In genomic region chr7:16938117-16938791, GRCm38 (mm10) we compare ENCODE assay signal across 13 mouse cellular contexts. TPM values are rescaled to one million over a fixed set of nuclear protein-coding genes. Genes with fewer than 3 reads are reported as not detected.
DNase-seq lines count a peak whose midpoint lies in the region; ATAC-seq and TF ChIP-seq lines count a peak whose summit lies in the region.
"Had no signal": no experiment of that assay in that cellular context is flagged by ENCODE, and none has a peak within 500 bp of the region (broad histone marks: within the 10 kb centered on the region; RNA-seq: fewer than 3 reads in every experiment).

No protein-coding gene starts in this region.

- no peak overlapping the region for H3K4me3 ChIP-seq in cerebellum, adult 2 months (replicated peaks; ENCODE audit: insufficient read depth, low read depth, low read length)
- no peak overlapping the region for H3K4me3 ChIP-seq in forebrain, embryonic 12.5 days (replicated peaks)
- H3K4me3 ChIP-seq: limb, embryonic 15.5 days; stomach, embryonic 15.5 days had no signal

- TF ChIP-seq POLR2A in cerebellum, adult 2 months (IDR thresholded peaks at IDR 0.05; ENCODE audit: borderline replicate concordance, insufficient read depth, low read length): no peak

- peak; percentile 40 to 63 for DNase-seq in cerebellum, adult 2 months
- no peak for DNase-seq in cerebellum, adult 8-10 months
- peak; percentile 27 for DNase-seq in MN1 (ENCODE audit: low spot score)
- DNase-seq in left cerebral cortex, postnatal 25 days (ENCODE audit: low spot score in 2 of 2): peak; percentile 71 to 83
- no peak for DNase-seq in gastrocnemius, adult 8-10 months (ENCODE audit: low spot score in 2 of 2)
- DNase-seq in yolk sac, embryonic 10.5 days (ENCODE audit: low spot score): no peak
- no peak for DNase-seq in kidney, postnatal 10 days
- DNase-seq: kidney, postnatal 14 days had no signal

- peak overlapping the region; percentile 27 for H3K4me2 ChIP-seq in forebrain, embryonic 12.5 days
- H3K4me2 ChIP-seq: limb, embryonic 15.5 days; stomach, embryonic 15.5 days had no signal

- no peaks in the 10 kb centered on the region for H3K36me3 ChIP-seq in forebrain, embryonic 12.5 days (replicated peaks)
- H3K36me3 ChIP-seq: limb, embryonic 15.5 days; stomach, embryonic 15.5 days had no signal

- no peaks in the 10 kb centered on the region for H3K9me3 ChIP-seq in forebrain, embryonic 12.5 days
- H3K9me3 ChIP-seq: limb, embryonic 15.5 days; stomach, embryonic 15.5 days had no signal

- peaks cover 4% of the 10 kb centered on the region for H3K4me1 ChIP-seq in cerebellum, adult 2 months (ENCODE audit: control insufficient read depth, insufficient read depth, low read length)
- H3K4me1 ChIP-seq in forebrain, embryonic 12.5 days: peaks cover 37% of the 10 kb centered on the region

- intact Hi-C loops in left cerebral cortex, postnatal 25 days (cut with DNase I): no loop called here

- no peaks in the 10 kb centered on the region for H3K27me3 ChIP-seq in cerebellum, adult 2 months (ENCODE audit: control insufficient read depth, insufficient read depth, low read length)
- no peaks in the 10 kb centered on the region for H3K27me3 ChIP-seq in forebrain, embryonic 12.5 days
- H3K27me3 ChIP-seq: limb, embryonic 15.5 days; Patski; stomach, embryonic 15.5 days had no signal

- no peak for TF ChIP-seq CTCF in cerebellum, adult 2 months (IDR thresholded peaks at IDR 0.05; ENCODE audit: borderline replicate concordance, insufficient read depth, low read depth, low read length)

- 44% methylated on average over 17 of the region's 17 CpGs for WGBS in cerebellum, adult 2 months
- WGBS in forebrain, embryonic 12.5 days: 65% methylated on average over 17 of the region's 17 CpGs

- no peak overlapping the region for H3K27ac ChIP-seq in cerebellum, adult 2 months (ENCODE audit: insufficient read depth, low read length)
- peak overlapping the region; percentile 82 for H3K27ac ChIP-seq in forebrain, embryonic 12.5 days
- H3K27ac ChIP-seq: limb, embryonic 15.5 days; stomach, embryonic 15.5 days had no signal

- peak; percentile 87 for ATAC-seq in forebrain, embryonic 12.5 days (ENCODE audit: low FRiP score)
- ATAC-seq: Patski had no signal

- H3K9ac ChIP-seq in forebrain, embryonic 12.5 days: no peak overlapping the region
- H3K9ac ChIP-seq: limb, embryonic 15.5 days; stomach, embryonic 15.5 days had no signal

RNA-seq across cellular contexts. Expression of gene Pnmal2, which starts 6.2 kb away (rescaled TPM):
- 135 and 136 TPM in 2 replicates for polyA plus RNA-seq in cerebellum, adult 2 months (2012; rRNA removed)
- polyA plus RNA-seq in forebrain, embryonic 12.5 days (2016; fragmentation: Nextera tagmentation; extraction: Ambion mirVana): 52.6 and 53.3 TPM in 2 replicates
- 100 to 1,000 TPM; 268 to 274 TPM for total RNA-seq in left cerebral cortex, postnatal 25 days (2021)
- total RNA-seq in gastrocnemius, adult 8-10 months (2022): under 1 TPM; 0.24 to 0.76 (median 0.41) TPM
- total RNA-seq: megakaryocyte, adult 5-6 weeks had no signal

RNA-seq across cellular contexts. Expression of gene Calm3, which starts 14.3 kb away (rescaled TPM):
- polyA plus RNA-seq in cerebellum, adult 2 months (2012; rRNA removed): 1,355 and 1,504 TPM in 2 replicates
- polyA plus RNA-seq in forebrain, embryonic 12.5 days (2016; fragmentation: Nextera tagmentation; extraction: Ambion mirVana): 227 and 234 TPM in 2 replicates
- 1,000 to 10,000 TPM; 1,837 to 1,919 TPM for total RNA-seq in left cerebral cortex, postnatal 25 days (2021)
- 100 to 1,000 TPM; 386 to 534 (median 424) TPM for total RNA-seq in gastrocnemius, adult 8-10 months (2022)

RNA-seq across cellular contexts. Expression of gene Pnmal1, which starts 21.2 kb away (rescaled TPM):
- 27.4 and 29.9 TPM in 2 replicates for polyA plus RNA-seq in cerebellum, adult 2 months (2012; rRNA removed)
- 32.3 and 37.0 TPM in 2 replicates for polyA plus RNA-seq in forebrain, embryonic 12.5 days (2016; fragmentation: Nextera tagmentation; extraction: Ambion mirVana)
- 100 to 1,000 TPM; 107 to 115 TPM for total RNA-seq in left cerebral cortex, postnatal 25 days (2021)
- total RNA-seq in gastrocnemius, adult 8-10 months (2022): under 1 TPM in 1 of 4 experiments, not detected in 3; 0.07 TPM
- total RNA-seq: megakaryocyte, adult 5-6 weeks had no signal
- polyA plus RNA-seq: Patski had no signal

RNA-seq across cellular contexts. Expression of gene Ptgir, which starts 32.0 kb away (rescaled TPM):
- polyA plus RNA-seq in cerebellum, adult 2 months (2012; rRNA removed): 0.11 TPM in 2 replicates
- 0.24 and 0.51 TPM in 2 replicates for polyA plus RNA-seq in forebrain, embryonic 12.5 days (2016; fragmentation: Nextera tagmentation; extraction: Ambion mirVana)
- under 1 TPM; 0.14 to 0.16 TPM for total RNA-seq in left cerebral cortex, postnatal 25 days (2021)
- under 1 TPM; 0.62 to 0.97 (median 0.93) TPM for total RNA-seq in gastrocnemius, adult 8-10 months (2022)
- polyA plus RNA-seq: Patski had no signal

RNA-seq across cellular contexts. Expression of gene Gm42372, which starts 44.6 kb away (rescaled TPM):
- 33.2 and 34.4 TPM in 2 replicates for polyA plus RNA-seq in cerebellum, adult 2 months (2012; rRNA removed)
- polyA plus RNA-seq in forebrain, embryonic 12.5 days (2016; fragmentation: Nextera tagmentation; extraction: Ambion mirVana): 1.6 and 1.7 TPM in 2 replicates
- total RNA-seq in left cerebral cortex, postnatal 25 days (2021): 10 to 100 TPM; 62.3 to 64.9 TPM
- total RNA-seq in gastrocnemius, adult 8-10 months (2022): not detected

Comparison
In these comparisons a context has a peak if more than half of its experiments do, and no peak if none do; other contexts are left out.
1. DNase-seq: peak in cerebellum, adult 2 months (2 of 2), MN1 (single experiment) and left cerebral cortex, postnatal 25 days (2 of 2); none in cerebellum, adult 8-10 months (single experiment), gastrocnemius, adult 8-10 months (0 of 2), yolk sac, embryonic 10.5 days (single experiment) and kidney, postnatal 10 days (single experiment).
2. RNA of gene Pnmal2, which starts 6.2 kb away (total RNA-seq): 268 to 274 TPM in left cerebral cortex, postnatal 25 days; 0.24 to 0.76 TPM in gastrocnemius, adult 8-10 months; every median in the first group is over 100 times any median in the second.
3. RNA of gene Pnmal1, which starts 21.2 kb away (total RNA-seq): 107 to 115 TPM in left cerebral cortex, postnatal 25 days; 0.07 TPM in gastrocnemius, adult 8-10 months; every median in the first group is over 100 times any median in the second.